Mouse (Mus musculus) left cerebral cortex, adult 2 months (tissue): ENCODE data around the gene B4galnt3. TPM values are rescaled to one million over a fixed set of nuclear protein-coding genes. Genes with fewer than 3 reads are reported as not detected.
A peak's percentile ranks its signal among the peaks of the same experiment; 100 is the strongest.

Source experiments
- DNase-seq, 2 experiments: peaks; one replicate each; pipeline ENCODE4 v3.0.0; 2021 to 2022; ENCODE audit warnings: low spot score in 2 of 2, mixed read lengths in 1 of 2; ENCODE audit errors: extremely low spot score in 1 of 2
- H3K27ac ChIP-seq: fragments of 200-600 bp; 2 replicates; pipeline ENCODE4 v1.8.1; 2022
- H3K4me3 ChIP-seq: fragments of 200-600 bp; 2 replicates; pipeline ENCODE4 v1.8.1; 2022
- CTCF ChIP-seq: fragments of 200-600 bp; IDR thresholded peaks from 2 replicates; pipeline ENCODE4 v1.8.1; 2022; ENCODE audit warnings: antibody characterized with exemption, mild to moderate bottlenecking, moderate library complexity
- intact Hi-C: fragments of 180-260 bp; cut with DNase I; formaldehyde crosslinking; loops from one replicate; pipeline ENCODE4 v1.15.1; 2025
- total RNA-seq, 2 experiments: library from RNA; stranded (reverse); gene quantifications; 2 replicates each; pipeline ENCODE4 v1.2.3; 2021

Gene B4galnt3
- total RNA-seq, 2 experiments from 2014 or later, result 0.93 to 1.3 TPM

GRCm38 (mm10) chr6:120263608-120264007, 30.8 kb downstream of the B4galnt3 start:
- intact Hi-C loops, result no loop called here
- DNase-seq, result no peak
- Histone ChIP-seq H3K4me3 (no peak overlapping the region), H3K27ac (no peak overlapping the region)
- TF ChIP-seq CTCF, result no peak

GRCm38 (mm10) chr6:120262886-120263531, 31.4 kb downstream of the B4galnt3 start:
- Histone ChIP-seq H3K4me3 (no peak overlapping the region), H3K27ac (no peak overlapping the region)
- TF ChIP-seq CTCF, result no peak
- intact Hi-C loops, result no loop called here
- no peak for DNase-seq

- Histone ChIP-seq H3K4me3 (no peak overlapping the region), H3K27ac (no peak overlapping the region)
- intact Hi-C loops, result no loop called here
- TF ChIP-seq CTCF, result no peak
- no peak for DNase-seq
Measured at GRCm38 (mm10) chr6:120259481-120259880, 34.9 kb downstream of the B4galnt3 start.

- Histone ChIP-seq H3K27ac (no peak overlapping the region), H3K4me3 (no peak overlapping the region)
- DNase-seq, result no peak
- intact Hi-C loops, result no loop called here
- TF ChIP-seq CTCF, result no peak
Measured at GRCm38 (mm10) chr6:120256431-120256935, 37.9 kb downstream of the B4galnt3 start.

GRCm38 (mm10) chr6:120255701-120256100, 38.7 kb downstream of the B4galnt3 start:
- TF ChIP-seq CTCF, result no peak
- no peak overlapping the region for H3K27ac ChIP-seq
- peak; percentile 14 to 56 for DNase-seq
- intact Hi-C loops, result loop anchor here (1.0 kb wide), 1 partner anchor 20 kb away; no protein-coding TSS in a partner anchor
- H3K4me3 ChIP-seq, result no peak overlapping the region

- intact Hi-C loops, result loop anchor here (1.0 kb wide), 1 partner anchor 20 kb away; no protein-coding TSS in a partner anchor
- no peak for DNase-seq
- H3K4me3 ChIP-seq, result no peak overlapping the region
- TF ChIP-seq CTCF, result no peak
- H3K27ac ChIP-seq, result no peak overlapping the region
Measured at GRCm38 (mm10) chr6:120255144-120255543, 39.2 kb downstream of the B4galnt3 start.

GRCm38 (mm10) chr6:120254640-120255039, 39.7 kb downstream of the B4galnt3 start:
- TF ChIP-seq CTCF, result no peak
- no peak for DNase-seq
- no peak overlapping the region for H3K4me3 ChIP-seq
- intact Hi-C loops, result loop anchor here (1.0 kb wide), 1 partner anchor 21 kb away; no protein-coding TSS in a partner anchor
- H3K27ac ChIP-seq, result no peak overlapping the region

GRCm38 (mm10) chr6:120252741-120253140, 41.6 kb downstream of the B4galnt3 start:
- no peak overlapping the region for H3K4me3 ChIP-seq
- intact Hi-C loops, result no loop called here
- no peak for DNase-seq
- H3K27ac ChIP-seq, result no peak overlapping the region
- no peak for TF ChIP-seq CTCF

- TF ChIP-seq CTCF, result no peak
- intact Hi-C loops, result no loop called here
- Histone ChIP-seq H3K4me3 (no peak overlapping the region), H3K27ac (no peak overlapping the region)
- DNase-seq, result no peak
Measured at GRCm38 (mm10) chr6:120251010-120251409, 43.3 kb downstream of the B4galnt3 start.

- DNase-seq, result no peak
- intact Hi-C loops, result no loop called here
- TF ChIP-seq CTCF, result no peak
- no peak overlapping the region for H3K27ac ChIP-seq
- H3K4me3 ChIP-seq, result no peak overlapping the region
Measured at GRCm38 (mm10) chr6:120249831-120250230, 44.5 kb downstream of the B4galnt3 start.

GRCm38 (mm10) chr6:120246676-120247075, 47.7 kb downstream of the B4galnt3 start:
- no peak overlapping the region for H3K27ac ChIP-seq
- TF ChIP-seq CTCF, result no peak
- H3K4me3 ChIP-seq, result no peak overlapping the region
- intact Hi-C loops, result no loop called here
- no peak for DNase-seq

GRCm38 (mm10) chr6:120243250-120243649, 51.1 kb downstream of the B4galnt3 start:
- DNase-seq, result no peak

GRCm38 (mm10) chr6:120242530-120242929, 51.8 kb downstream of the B4galnt3 start:
- no peak for DNase-seq
- no peak overlapping the region for H3K4me3 ChIP-seq
- no peak overlapping the region for H3K27ac ChIP-seq
- intact Hi-C loops, result no loop called here
- TF ChIP-seq CTCF, result no peak

More at GRCm38 (mm10) chr6:120243250-120243649, 51.1 kb downstream of the B4galnt3 start:
- intact Hi-C loops, result no loop called here
- H3K4me3 ChIP-seq, result no peak overlapping the region
- no peak for TF ChIP-seq CTCF
- H3K27ac ChIP-seq, result no peak overlapping the region
